Mouse (Mus musculus) lung, adult 2 months (tissue): ENCODE data around the gene Cacna1e. TPM values are rescaled to one million over a fixed set of nuclear protein-coding genes. Genes with fewer than 3 reads are reported as not detected.

ENCODE experiments used
- DNase-seq: peaks from one replicate; pipeline ENCODE4 v3.0.0; 2022
- H3K4me1 ChIP-seq: fragments of 200-500 bp; 2 replicates; pipeline ENCODE4 v1.6.1; 2011; ENCODE audit warnings: low read length; ENCODE audit not compliant: control insufficient read depth, insufficient read depth
- H3K4me3 ChIP-seq: fragments of 200-500 bp; replicated peaks from 2 replicates; pipeline ENCODE3; 2011; ENCODE audit warnings: low read depth, mild to moderate bottlenecking, control low read depth, low read length; ENCODE audit errors: extremely low read depth
- CTCF ChIP-seq: fragments of 200-500 bp; IDR thresholded peaks from 2 replicates; pipeline ENCODE4 v1.5.1; 2011; ENCODE audit warnings: mild to moderate bottlenecking, low read length, control low read depth; ENCODE audit not compliant: insufficient read depth
- POLR2A ChIP-seq: fragments of 200-500 bp; IDR thresholded peaks from 2 replicates; pipeline ENCODE4 v1.6.1; 2011; ENCODE audit warnings: low read depth, mild to moderate bottlenecking, control low read depth, low read length, borderline replicate concordance; ENCODE audit errors: extremely low read depth
- WGBS: fragments of 180-500 bp; shearing (Covaris S2); methylation state at CpG from one replicate; pipeline ENCODE4 v1.1.7; 2018; 5-methylcytosine and 5-hydroxymethylcytosine counted together
- polyA plus RNA-seq: library from polyadenylated mRNA; depleted of rRNA; stranded (reverse); fragments of >200 nt; gene quantifications from 2 replicates; pipeline ENCODE4 v1.2.3, GENCODE M21; 2012

Cacna1e gene
- polyA plus RNA-seq, 1 experiment, result 0.41 TPM

- WGBS, result 82% methylated on average over 4 of the region's 4 CpGs
- Histone ChIP-seq H3K4me3 (no peak overlapping the region), H3K4me1 (peaks cover 3% of the 10 kb centered on the region; the same call in 1 of the 2 replicates)
- TF ChIP-seq POLR2A (no peak), CTCF (no peak)
- DNase-seq, result no peak
These were observed 95.8 kb downstream of the Cacna1e start for GRCm38 (mm10) chr1:154788491-154788890.

GRCm38 (mm10) chr1:154788069-154788468 is 96.2 kb downstream of the Cacna1e start:
- Histone ChIP-seq H3K4me1 (peaks cover 3% of the 10 kb centered on the region; the same call in 1 of the 2 replicates), H3K4me3 (no peak overlapping the region)
- WGBS, result 3% methylated on average over 5 of the region's 5 CpGs
- peak; percentile 52 for DNase-seq
- no peak for TF ChIP-seq POLR2A
- TF ChIP-seq CTCF, result peak; percentile 81

- WGBS, result 44% methylated on average over 5 of the region's 5 CpGs
- no peak for TF ChIP-seq CTCF
- no peak for TF ChIP-seq POLR2A
- DNase-seq, result no peak
- H3K4me3 ChIP-seq, result no peak overlapping the region
- peaks cover 3% of the 10 kb centered on the region; the same call in 1 of the 2 replicates for H3K4me1 ChIP-seq
These were observed 96.9 kb downstream of the Cacna1e start for GRCm38 (mm10) chr1:154787418-154787817.

GRCm38 (mm10) chr1:154786243-154786669 is 98.0 kb downstream of the Cacna1e start:
- Histone ChIP-seq H3K4me3 (peak overlapping the region; percentile 33), H3K4me1 (no peaks in the 10 kb centered on the region)
- DNase-seq, result peak; percentile 62
- 0% methylated on average over 4 of the region's 4 CpGs for WGBS
- TF ChIP-seq POLR2A, result no peak
- TF ChIP-seq CTCF, result peak; percentile 78

- WGBS, result 17% methylated on average over 12 of the region's 12 CpGs
- H3K4me3 ChIP-seq, result no peak overlapping the region
- DNase-seq, result no peak
- H3K4me1 ChIP-seq, result no peaks in the 10 kb centered on the region
- TF ChIP-seq CTCF (no peak), POLR2A (no peak)
These were observed 99.4 kb downstream of the Cacna1e start for GRCm38 (mm10) chr1:154784862-154785261.

DNA sequence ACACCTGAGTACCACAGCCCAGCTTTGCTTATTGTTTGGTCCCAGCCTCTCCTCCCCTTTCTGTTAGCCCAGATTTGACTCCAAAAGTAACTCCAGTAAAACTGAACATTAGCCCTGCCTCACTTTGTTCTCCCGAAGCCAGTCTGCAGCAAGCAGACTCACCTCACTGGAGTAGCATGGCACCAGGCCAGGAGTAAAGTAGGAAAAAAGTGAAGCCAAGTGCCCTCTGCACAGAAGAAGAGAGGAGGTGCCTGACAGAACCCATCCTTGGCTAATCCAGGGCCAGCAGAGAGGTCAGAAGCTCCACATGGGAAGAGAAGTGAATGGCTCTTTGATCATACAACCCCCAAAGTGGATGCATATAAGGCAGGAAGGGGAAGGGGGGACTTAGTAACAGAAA is 100.8 kb downstream of the Cacna1e start:
- TF ChIP-seq POLR2A, result no peak
- no peak for TF ChIP-seq CTCF
- Histone ChIP-seq H3K4me3 (no peak overlapping the region), H3K4me1 (no peaks in the 10 kb centered on the region)
- WGBS, result 64% methylated on average over 1 of the region's 1 CpGs
- DNase-seq, result no peak

GRCm38 (mm10) chr1:154779908-154780514 is 104.3 kb downstream of the Cacna1e start:
- no peak for DNase-seq
- 46% methylated on average over 11 of the region's 11 CpGs for WGBS
- Histone ChIP-seq H3K4me1 (no peaks in the 10 kb centered on the region), H3K4me3 (no peak overlapping the region)
- TF ChIP-seq CTCF (no peak), POLR2A (no peak)

DNA sequence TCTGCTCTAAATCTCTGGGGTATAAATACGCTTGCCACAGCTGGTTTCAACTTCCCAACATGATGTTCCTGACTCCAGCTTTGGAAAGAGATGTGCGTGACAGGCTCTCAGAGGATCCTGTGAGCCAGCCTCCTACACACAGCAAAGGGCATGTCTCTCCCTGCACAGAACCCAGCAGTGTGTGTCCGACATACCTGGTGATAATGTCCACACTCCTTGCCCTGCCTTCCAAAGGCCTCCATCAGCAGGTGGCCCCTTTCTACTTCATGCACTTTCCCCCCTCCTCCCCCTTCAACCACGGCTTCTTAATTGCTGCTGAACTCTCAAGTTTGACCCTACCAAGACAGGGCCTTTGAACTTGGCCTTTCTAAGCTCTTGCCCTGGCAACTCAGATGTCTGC is 108.0 kb downstream of the Cacna1e start:
- no peaks in the 10 kb centered on the region for H3K4me1 ChIP-seq
- DNase-seq, result no peak
- TF ChIP-seq POLR2A (no peak), CTCF (no peak)
- H3K4me3 ChIP-seq, result no peak overlapping the region
- 61% methylated on average over 4 of the region's 4 CpGs for WGBS

DNA sequence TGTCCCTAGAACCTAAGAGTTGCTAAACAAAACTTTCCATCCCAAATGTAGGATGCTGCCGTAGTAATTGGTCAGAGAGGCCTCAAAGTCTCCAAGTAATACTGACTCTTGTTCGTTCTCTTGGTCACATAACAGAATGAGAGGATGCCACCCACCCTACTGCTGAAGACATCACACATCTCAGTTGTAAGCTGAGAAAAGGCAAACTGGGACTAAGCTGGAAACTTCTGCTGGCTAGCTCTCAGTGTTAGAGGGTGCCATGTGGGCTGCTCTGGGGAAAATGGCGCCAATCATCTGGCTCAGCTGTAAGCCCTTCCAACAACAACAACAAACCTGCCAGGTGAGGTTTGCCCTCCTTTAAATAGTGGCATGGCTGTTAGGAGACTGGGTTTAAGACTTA is 109.8 kb downstream of the Cacna1e start:
- TF ChIP-seq CTCF, result no peak
- no peak for TF ChIP-seq POLR2A
- no peaks in the 10 kb centered on the region for H3K4me1 ChIP-seq
- no peak overlapping the region for H3K4me3 ChIP-seq
- no peak for DNase-seq
- WGBS, result 88% methylated on average over 3 of the region's 3 CpGs

- DNase-seq, result no peak
- no peaks in the 10 kb centered on the region for H3K4me1 ChIP-seq
- no peak overlapping the region for H3K4me3 ChIP-seq
- TF ChIP-seq POLR2A, result no peak
These were observed 113.2 kb downstream of the Cacna1e start for GRCm38 (mm10) chr1:154771111-154771510.
